Mouse (Mus musculus) spleen, postnatal 36 days (tissue): ENCODE data around the gene Lat.
A peak's percentile ranks its signal among the peaks of the same experiment; 100 is the strongest.
"Not testable (repeated sequence)": the region's sequence is repeated elsewhere in the genome, so short reads cannot be mapped to it uniquely, and the experiment has no call there.

Source experiments
- DNase-seq, 2 experiments: peaks; one replicate each; pipeline ENCODE4 v3.0.0; 2022; ENCODE audit warnings: low spot score in 2 of 2, mixed read lengths in 1 of 2

Gene Lat

DNA sequence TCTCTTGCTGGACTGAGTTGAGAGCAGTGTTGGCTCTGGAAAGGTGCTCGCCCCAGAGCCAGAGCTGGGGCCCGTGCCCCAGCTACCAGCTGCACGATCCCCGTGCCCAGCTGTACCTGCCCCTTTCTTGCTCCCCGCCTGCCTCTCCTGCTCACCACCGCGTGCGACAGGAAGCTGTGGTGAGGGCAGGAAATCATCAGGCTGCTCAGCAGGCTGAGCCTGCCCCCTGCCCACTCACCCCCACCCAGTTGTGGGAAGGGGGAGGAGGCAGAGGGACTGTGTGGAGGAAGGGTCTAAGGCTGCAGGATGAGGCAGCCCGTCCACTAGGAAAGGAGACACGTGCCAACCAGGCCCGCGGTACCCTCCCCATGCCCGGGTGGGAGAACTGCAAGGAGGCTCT lies at the start of gene Lat:
Gene Lat, minus strand, starts transcription at position 178 of the 400 bp plus-strand sequence.
- peak; percentile 82 to 84 for DNase-seq

DNA sequence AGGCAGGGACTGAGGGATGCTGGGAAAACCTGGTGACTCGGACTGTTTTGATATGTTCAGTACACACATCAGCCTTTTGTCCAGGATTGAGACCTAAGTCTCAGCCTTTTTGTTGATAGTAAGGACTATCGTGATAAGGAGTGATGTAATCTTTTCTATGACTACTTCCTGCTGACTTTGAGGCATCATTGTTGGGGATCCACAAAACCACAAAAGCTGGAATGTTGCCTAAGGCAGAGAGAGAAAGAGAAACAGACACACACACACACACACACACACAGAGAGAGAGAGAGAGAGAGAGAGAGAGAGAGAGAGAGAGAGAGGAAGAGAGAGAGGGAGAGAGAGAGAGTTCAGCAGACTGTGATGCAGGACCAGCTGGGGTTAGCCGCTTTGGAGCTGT lies 49.1 kb upstream of the Lat start:
- DNase-seq = no peak

DNA sequence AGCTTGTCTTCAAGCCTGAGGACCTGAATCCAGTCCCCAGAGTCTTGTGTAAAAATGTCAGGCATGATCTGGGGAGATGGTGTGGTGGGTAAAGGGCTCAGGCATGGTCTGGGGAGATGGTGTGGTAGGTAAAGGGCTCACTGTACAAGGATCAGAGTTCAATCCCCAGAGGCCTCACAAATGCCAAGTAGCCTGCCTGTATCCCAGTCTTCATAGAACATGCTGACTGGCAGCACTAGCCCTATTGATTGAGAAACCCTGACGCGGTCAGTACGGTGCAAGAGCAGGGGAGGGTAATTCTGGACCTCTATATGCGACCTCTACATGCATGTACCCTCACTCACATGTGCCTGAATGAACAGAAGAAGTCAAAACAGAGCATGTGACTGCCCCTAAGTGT lies 48.2 kb upstream of the Lat start:
- DNase-seq = no peak

DNA sequence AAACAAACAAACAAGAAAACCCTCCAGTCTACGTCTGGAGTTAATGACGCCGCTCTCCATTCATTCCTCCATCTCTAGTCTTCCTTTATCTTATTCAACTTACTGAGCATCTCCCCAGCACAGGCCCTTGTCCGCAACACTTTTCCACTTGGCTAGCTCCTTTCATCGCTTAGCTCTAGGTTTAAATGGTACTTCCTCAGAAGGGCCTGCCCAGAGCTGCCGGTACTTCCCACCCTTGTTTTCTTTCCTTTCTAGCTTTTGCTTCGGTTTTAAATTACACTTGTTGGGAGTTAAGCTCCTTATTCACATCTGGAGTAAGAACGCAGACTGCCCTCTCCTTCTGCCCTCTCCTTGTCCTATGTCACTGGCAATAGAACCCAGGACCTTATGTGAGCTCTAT lies 47.7 kb upstream of the Lat start:
- DNase-seq = peak; percentile 72 to 76

DNA sequence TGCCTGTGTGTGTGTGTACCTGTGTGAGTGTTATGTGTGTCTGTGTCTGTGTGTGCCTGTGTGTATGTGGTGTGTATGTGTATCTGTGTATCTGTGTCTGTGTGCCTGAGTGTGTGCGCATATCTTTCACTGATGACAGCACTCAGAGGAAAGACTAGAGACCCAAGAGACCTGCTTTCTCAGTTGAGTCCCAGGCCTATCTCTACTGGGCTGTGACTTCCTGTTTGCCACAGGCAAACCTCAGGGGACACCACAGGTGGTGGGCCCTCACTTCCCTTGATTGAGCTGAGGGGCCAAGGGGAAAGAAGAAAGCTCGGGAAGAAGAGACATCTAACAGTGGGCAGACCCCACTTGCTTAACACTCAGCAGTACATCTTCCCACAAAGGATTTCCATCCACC lies 47.2 kb upstream of the Lat start:
- peak; percentile 88 to 89 for DNase-seq

DNA sequence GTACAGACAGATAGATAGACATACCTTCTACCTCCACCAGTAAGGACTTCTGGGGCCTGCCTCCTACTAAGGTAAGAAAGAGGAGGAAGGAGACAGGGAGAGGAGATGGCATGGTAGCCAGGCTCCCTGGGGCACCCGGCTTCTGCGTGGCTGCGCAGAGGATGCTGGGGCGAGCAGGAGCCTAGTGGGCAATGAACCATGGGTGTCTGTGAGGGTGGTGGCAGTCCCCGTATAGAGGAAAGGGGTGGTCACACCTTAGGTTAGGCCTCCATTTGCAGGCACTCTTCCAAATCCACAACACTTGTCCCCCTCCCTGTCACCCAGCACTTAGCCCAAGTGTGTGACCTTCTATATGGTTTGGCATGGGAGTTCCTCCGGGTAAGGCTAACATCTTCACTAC lies 45.4 kb upstream of the Lat start, which contains the start of gene Cd19:
Gene Cd19, minus strand, starts transcription at position 165 of the 400 bp plus-strand sequence.
- DNase-seq = peak; percentile 85

DNA sequence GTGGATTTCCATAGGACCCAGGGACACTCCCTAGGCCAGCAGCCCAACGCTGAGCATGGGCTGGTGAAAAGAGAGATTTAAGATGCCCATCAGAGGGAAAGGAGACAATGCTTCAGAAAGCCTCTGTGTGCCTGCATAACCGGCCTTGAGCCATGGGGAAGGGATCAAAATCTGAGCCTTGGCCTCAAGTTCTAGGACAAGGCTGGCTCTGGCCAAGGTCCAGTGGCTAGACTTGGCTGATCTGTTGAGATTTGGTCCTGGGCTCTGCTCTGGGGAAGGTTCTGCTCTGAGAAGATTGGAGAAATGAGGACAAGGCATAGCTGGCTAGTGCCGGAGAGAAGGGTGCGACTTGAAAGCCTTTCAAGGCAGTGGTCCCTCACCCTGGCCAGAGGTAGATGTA lies 41.7 kb upstream of the Lat start:
- no peak for DNase-seq

DNA sequence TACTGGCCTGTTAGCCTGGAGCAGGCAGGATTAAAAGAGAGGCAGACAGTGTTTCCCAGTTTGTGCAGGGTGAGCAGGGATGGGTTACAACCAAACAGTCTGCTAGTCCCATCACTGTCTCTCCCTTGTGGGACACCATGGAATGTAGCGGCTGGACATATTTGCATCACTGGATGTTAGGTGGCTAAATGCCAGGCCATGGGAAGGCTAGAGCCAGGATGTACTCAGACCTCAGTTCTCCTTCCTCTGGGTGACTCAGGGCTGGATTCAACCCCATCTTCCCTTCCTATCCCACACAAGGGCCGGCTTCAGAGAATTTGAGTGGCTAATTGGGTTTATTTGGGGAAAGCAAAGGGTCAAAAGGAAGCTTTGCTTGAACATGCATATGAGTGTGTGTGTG lies 39.3 kb upstream of the Lat start:
- no peak for DNase-seq

DNA sequence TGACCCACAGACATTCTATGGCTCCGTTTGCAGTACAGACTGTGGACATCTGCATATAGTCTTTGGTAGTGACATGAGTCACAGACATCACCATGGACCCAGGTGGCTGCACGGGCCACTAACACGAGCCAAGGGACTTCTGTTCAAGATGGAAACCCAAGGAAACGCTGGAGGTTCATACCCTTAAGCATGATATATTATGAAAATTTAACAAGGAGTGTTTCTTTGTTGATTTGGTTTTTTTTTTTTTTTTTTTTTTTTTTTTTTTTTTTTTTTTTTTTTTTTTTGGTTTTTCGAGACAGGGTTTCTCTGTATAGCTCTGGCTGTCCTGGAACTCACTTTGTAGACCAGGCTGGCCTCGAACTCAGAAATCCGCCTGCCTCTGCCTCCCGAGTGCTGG lies 33.1 kb upstream of the Lat start:
- DNase-seq = not testable (repeated sequence)

DNA sequence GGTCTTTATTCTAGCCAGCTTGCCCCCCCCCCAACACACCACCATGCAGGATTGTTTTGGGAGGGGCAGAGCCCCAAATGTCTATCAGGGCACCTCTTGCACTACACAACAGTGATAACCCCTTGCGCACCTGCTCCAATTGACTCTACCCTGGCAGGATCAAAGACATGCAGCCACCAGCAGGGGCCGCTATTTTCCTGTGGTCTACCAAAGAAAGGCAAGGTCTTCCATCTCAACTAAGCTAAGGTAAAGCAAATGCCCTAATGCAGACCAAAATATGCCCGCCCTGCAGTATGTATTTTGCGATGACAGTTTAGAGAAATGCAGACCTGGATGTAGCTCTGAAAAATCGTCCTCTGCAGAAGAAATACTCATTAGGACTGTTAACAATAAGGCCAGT lies 30.2 kb upstream of the Lat start:
- DNase-seq = peak; percentile 83 to 88

DNA sequence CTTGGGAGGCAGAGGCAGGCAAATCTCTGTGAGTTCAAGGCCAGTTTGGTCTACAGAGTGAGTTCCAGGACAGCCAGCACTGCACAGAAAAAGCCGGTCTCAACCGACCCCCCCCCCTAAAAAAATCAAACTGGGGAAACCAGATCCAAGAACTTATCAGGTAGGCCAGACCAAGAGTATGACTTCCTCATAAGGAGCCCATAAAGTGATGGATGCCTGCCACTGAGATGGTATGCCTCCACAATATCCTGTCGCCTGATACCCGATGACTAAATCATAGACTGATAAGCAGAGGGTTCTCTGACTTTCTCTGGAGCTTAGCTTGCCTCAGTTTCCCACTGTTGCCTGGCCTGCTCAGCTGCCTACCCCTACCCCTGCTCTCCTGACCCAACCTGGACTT lies 28.5 kb upstream of the Lat start:
- no peak for DNase-seq

DNA sequence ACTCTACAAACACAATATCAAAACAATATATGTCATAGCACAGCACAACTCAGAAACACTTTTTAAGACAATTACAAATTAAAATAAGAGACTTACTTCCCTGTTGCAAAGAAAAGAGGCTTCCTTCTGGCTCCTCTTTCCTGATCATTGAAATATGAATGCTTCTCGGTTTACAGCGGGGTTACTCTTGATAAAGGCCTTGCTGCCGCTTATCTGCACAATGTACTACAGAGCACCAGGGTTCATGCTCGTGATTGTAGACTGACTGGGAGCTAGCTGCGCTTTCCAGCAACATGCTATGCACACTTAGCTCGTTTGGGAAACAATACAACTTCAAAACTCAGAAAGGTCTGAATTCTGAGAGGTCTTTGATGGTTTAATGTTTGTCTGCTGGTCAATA lies 27.9 kb upstream of the Lat start:
- DNase-seq = no peak

DNA sequence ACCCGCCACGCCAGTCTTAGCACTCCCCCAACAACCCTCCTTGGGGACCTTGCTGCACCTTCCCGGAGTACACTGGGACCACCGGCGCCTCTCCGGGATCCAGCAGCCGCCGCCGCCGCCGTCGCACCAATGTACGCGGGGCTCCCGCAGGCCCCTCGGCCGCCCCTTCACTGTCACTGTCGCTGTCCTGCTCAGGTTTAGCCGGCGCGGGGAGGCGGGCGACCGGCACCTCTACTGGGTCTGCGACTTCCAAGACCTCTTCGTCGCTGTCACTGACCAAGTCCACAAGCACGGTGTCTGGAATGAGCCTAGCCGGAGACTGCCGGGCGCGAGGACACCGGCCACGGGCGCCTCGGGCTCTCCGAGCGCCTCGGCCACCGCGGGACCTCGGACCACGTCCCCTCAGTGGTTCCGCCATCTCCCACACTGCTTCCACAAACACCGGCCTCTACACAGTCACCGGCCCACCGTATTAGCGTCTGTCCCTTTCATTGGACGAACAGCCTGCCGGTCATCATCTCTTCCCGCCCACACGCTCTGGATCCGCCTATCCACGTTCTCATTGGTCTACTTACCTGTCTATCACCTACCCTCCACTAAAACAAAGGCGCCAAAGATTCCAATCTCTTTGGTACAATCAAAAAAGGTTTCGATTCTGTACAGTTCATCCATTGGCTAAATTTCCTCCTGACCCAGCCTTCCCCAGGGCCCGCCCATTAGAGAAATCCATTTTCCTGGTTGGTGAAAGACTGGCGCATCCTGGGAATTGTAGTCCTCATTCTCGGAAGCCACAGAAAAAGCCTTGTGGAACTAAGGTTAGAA lies 27.1 kb upstream of the Lat start, which contains the start of gene Nfatc2ip:
Gene Nfatc2ip, minus strand, starts transcription at position 440 of the 822 bp plus-strand sequence.
- DNase-seq = peak; percentile 90 to 96

DNA sequence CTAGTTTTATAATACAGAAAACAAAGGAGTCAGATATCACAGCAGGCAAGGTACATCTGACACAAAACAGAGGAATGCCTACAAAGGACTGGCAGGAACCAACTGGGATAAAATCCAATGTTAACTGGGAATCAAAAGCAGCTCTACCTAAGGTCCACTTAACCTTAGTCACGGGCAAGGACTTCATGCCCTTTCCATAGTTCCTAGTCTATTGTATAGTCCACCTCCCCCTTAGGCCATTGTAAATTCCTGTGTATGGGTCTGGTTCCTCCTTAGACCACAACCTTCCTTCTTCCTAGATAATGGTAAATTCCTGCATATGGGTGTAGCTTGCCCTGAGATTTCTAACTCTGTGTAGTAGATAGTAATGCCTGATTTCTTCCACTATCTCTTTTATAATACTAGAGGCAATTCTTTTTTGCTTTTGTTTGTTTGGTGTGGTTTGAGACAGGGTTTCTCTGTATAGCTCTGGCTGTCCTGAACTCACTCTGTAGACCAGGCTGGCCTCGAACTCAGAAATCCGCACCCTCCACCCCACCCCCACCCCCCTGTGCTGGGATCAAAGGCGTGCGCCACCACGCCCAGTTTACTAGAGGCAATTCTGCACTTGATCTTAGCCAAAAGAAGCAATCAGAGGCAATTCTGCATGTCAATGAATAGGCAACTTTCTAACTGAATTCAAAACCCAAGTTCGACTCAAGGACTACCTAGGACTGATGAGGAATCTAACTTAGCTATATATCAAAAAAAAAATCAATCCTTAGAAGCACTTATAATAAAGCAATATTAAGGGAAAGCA lies 22.9 kb upstream of the Lat start:
- not testable (repeated sequence) for DNase-seq

DNA sequence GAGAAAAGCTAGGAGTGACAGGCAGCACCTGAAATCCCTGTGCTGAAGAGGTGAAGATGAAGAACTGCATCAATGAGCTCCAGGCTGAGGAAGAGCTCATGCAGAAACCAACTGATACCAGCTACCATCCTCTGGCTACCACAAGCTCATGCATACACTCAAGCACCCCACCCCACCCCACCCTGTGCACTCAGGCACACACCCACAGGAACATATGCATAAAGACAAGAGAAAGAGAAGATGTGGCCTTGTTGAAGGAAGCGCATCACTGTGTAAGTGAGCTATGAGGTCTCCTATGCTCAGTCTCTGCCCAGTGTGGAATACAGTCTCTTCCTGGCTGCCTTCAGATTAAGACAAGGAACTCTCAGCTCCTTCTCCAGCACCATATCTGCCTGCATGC lies 18.8 kb upstream of the Lat start:
- DNase-seq = no peak

DNA sequence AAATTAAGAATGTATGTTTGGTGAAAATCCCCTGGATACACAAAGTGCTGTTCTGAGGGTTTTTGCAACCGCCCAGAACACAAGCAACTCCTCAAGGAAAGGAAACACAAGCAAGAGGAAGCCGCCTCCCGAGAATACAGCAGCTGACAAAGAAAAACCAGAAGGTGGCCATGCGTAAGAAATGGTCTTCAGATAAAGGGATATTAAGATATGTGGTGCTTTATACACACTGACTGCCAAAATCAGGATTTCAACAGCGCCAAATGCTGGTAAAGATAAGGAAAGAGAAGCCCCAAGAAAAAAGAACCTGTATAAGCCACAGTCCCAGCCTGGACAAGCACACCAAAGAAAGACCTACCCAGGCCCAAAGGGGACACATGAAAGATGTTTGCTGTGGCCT lies 14.2 kb upstream of the Lat start:
- DNase-seq = no peak

DNA sequence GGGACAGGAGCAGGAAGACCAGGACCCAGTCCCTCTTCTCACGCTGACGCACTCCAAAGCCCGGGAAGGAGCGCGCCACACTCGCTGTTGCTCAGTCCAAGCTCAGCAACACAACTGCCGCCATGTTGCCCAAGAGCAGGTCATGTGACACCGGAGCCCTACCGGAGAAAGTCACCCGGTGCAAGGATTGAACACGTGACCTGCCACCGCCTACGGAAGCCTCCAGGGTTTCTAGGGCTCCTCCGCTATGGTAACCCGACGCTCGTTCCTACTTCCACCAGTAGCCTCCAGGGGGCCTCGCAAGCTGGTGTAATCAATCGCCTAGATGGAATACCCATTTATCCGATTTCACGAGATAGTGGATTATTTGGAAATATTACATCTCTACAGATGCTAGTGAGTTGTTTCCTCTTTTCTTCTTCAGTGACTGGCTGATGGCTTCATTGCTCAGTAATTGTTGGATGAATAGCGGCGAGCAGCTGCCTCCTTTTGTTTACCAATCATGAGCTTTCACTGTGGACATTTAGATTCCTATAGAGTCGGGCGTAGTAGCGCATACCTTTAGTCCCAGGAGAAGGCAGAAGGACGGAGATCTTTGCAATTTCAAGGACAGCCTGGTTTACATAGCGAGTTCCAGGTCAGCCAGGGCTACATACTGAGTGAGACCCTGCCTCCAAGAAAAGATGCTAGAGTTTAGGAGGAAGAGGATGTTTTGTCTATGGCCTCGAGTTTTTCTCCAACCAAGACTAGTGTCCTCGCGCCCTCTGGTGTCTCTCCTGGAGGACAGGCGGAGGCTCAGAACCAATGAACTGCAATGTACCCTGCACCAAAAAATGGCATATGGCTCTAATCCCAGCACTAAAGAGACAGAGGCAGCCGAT lies 8.1 kb upstream of the Lat start, which contains the start of gene Spns1:
Gene Spns1, minus strand, starts transcription at position 173 of the 881 bp plus-strand sequence.
- peak; percentile 93 to 95 for DNase-seq

DNA sequence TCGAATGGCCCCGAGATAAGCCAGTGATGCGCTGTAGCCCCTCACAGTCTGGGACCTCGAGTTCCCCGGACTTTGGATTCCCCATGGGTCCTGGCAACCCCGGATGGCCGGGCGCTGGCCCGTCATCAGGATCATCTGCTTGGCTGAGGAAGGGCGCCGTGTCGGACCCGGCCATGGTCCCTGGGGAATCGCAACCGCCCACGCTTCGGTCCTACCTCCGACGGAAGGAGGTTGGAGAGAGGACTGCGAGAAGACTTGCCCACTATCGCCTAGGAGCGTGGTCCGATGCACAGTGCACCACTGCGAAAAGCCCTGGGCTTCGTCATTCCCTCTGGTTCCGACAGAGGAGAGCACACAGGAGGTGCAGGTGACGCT lies 7.5 kb upstream of the Lat start:
- DNase-seq = no peak

DNA sequence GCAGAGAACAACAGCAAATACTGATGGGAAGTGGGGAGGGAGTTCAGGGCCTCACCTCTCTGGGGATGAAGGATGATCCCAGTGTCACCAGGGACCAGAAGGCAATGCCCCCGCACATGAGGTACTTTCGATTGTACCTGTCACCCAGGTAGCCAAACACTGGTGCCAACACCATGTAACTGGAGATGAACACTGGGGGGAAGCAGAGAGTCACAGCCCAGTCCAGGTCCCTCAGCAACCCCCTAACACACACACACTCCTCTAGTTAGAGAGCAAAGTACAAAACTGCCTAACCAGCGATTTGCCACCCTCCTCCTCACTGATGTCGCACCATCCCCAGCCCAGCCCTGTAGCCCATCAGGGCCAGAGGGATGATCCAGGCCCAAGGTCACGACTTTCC lies 5.6 kb upstream of the Lat start:
- DNase-seq = no peak

DNA sequence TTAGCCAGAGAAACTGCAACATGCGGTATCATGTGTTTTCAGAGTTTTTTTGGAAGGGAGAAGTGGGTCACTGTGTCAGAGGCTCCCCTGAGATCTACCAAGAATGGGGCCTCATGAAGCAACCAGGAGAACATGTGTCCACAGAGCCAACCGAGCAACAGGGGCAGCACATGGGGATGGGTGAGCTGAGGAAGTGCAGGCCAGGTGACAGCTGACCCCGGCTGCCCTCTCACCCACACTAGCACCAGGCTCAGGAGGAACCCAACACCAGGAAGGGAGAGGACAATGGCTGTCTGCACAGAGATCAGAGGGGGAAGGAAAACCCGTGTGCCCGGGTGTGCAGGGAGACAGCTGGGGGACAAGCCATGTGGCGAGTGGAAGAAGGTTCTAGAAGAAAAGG lies 5.2 kb upstream of the Lat start:
- no peak for DNase-seq

DNA sequence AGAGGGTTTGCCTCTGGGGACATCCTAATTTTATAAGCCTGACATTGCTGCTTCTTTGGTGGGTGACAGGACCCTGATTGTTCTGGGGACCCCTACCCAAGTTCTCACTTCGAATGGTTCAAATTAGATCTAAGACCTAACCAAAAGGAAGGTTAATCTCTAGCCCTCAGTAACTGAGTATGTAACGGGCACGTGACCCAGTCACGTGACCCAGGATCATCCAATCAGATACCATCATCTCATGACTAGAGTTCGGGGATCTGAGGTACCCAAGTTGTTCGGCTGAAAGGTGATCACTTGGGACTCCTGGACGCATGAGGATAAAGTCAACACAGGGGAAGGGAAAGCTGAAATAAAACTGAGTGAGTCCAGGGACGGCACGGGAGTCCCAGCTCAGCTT lies 3.6 kb upstream of the Lat start:
- DNase-seq = no peak

DNA sequence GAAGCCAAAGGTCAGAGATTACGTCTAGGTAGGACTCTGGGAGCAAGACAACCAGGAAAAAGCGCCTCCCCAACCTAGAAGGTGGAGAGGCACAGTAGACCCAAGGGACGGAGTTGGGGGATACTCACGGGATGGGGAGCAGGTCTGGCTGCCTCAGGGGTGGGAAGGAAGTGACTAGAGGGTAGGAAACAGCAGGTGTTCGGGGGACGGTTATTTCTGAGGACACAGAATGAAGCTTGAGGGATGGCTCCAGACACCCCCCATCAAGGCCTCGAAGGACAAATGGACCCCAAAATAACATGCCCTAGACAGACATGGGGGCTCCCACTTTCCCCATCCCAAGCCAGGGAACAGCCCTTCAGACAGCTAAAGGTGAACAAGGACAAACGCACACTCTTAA lies 1.0 kb downstream of the Lat start:
- DNase-seq = no peak
